ENCODE assay signal across 18 mouse cellular contexts in genomic region chr8:74920691-74921421, GRCm38 (mm10). TPM values are rescaled to one million over a fixed set of nuclear protein-coding genes. Genes with fewer than 3 reads are reported as not detected.
A peak's percentile ranks its signal among the peaks of the same experiment; 100 is the strongest.
DNase-seq lines count a peak whose midpoint lies in the region; ATAC-seq and TF ChIP-seq lines count a peak whose summit lies in the region.
"Had no signal": no experiment of that assay in that cellular context is flagged by ENCODE, and none has a peak within 500 bp of the region (broad histone marks: within the 10 kb centered on the region; RNA-seq: fewer than 3 reads in every experiment).

No protein-coding gene starts in this region.

- peak; percentile 94 for ATAC-seq in intestine, embryonic 14.5 days (replicated peaks; ENCODE audit: low FRiP score, low TSS enrichment, low read depth)
- ATAC-seq: liver, postnatal 0 days; Patski had no signal

- no peak for TF ChIP-seq CTCF in left cerebral cortex, adult 2 months (IDR thresholded peaks at IDR 0.05)

- H3K4me2 ChIP-seq in intestine, embryonic 14.5 days (ENCODE audit: low read length): no peak overlapping the region
- H3K4me2 ChIP-seq: hindbrain, embryonic 15.5 days had no signal

- H3K4me1 ChIP-seq in intestine, embryonic 14.5 days (replicated peaks; ENCODE audit: control insufficient read depth, insufficient read depth, low read length): 0 out of 2 replicates have a peak, but pooled peaks cover 4% of the 10 kb centered on the region
- H3K4me1 ChIP-seq: hindbrain, embryonic 15.5 days; midbrain, embryonic 10.5 days had no signal

- peak; percentile 34 to 66 for DNase-seq in frontal cortex, adult 2 months (ENCODE audit: extremely low spot score in 1 of 2, low spot score in 1 of 2)
- DNase-seq in frontal cortex, postnatal 10 days (ENCODE audit: low spot score in 2 of 2): no peak
- peak in 1 of 2 experiments; percentile 29 for DNase-seq in left cerebral cortex, adult 2 months (ENCODE audit: extremely low spot score in 1 of 2, low spot score in 2 of 2)
- DNase-seq in left cerebral cortex, adult 11 months (ENCODE audit: low spot score): no peak
- peak; percentile 68 for DNase-seq in intestine, embryonic 14.5 days (ENCODE audit: low spot score)
- DNase-seq in left cerebral cortex, postnatal 36 days (ENCODE audit: low spot score in 2 of 2): peak; percentile 35 to 64
- DNase-seq in cerebellum, adult 9-11 months: no peak
- DNase-seq: adrenal gland, postnatal 36 days; cerebellum, postnatal 36 days; kidney, adult 9 months; liver, postnatal 0 days; thymus, postnatal 25 days had no signal

- no peaks in the 10 kb centered on the region for H3K9me3 ChIP-seq in intestine, embryonic 14.5 days (ENCODE audit: control insufficient read depth, low read length)
- H3K9me3 ChIP-seq: hindbrain, embryonic 15.5 days; midbrain, embryonic 10.5 days had no signal

- WGBS in intestine, embryonic 14.5 days: 35% methylated on average over 8 of the region's 8 CpGs

- H3K4me3 ChIP-seq in left cerebral cortex, adult 2 months: no peak overlapping the region
- H3K4me3 ChIP-seq in intestine, embryonic 14.5 days (ENCODE audit: low read depth, low read length): no peak overlapping the region
- H3K4me3 ChIP-seq: hindbrain, embryonic 15.5 days; midbrain, embryonic 10.5 days; myocyte had no signal

- no peaks in the 10 kb centered on the region for H3K36me3 ChIP-seq in intestine, embryonic 14.5 days (ENCODE audit: control insufficient read depth, insufficient read depth, low read length)
- H3K36me3 ChIP-seq: hindbrain, embryonic 15.5 days; midbrain, embryonic 10.5 days had no signal

- intact Hi-C loops in left cerebral cortex, adult 2 months (cut with DNase I): loop anchor here (2.0 to 10.0 kb wide), 7 partner anchors 49 to 1914 kb away; partner anchors contain the start of gene Isx
- intact Hi-C loops in left cerebral cortex, postnatal 36 days (cut with DNase I): loop anchor here (5.0 kb wide), 1 partner anchor 1569 kb away; the partner anchor contains the start of gene Large1

- H3K9ac ChIP-seq in intestine, embryonic 14.5 days (ENCODE audit: low read length): no peak overlapping the region
- H3K9ac ChIP-seq: hindbrain, embryonic 15.5 days; liver, postnatal 0 days had no signal

- H3K27me3 ChIP-seq in intestine, embryonic 14.5 days (replicated peaks; ENCODE audit: control insufficient read depth, insufficient read depth, low read length): no peaks in the 10 kb centered on the region
- H3K27me3 ChIP-seq: hindbrain, embryonic 15.5 days had no signal

- H3K27ac ChIP-seq in left cerebral cortex, adult 2 months: peak overlapping the region; percentile 50
- H3K27ac ChIP-seq in intestine, embryonic 14.5 days (ENCODE audit: low read depth): peak overlapping the region; percentile 57
- H3K27ac ChIP-seq: hindbrain, embryonic 15.5 days; midbrain, embryonic 10.5 days had no signal

RNA-seq across cellular contexts. Expression of gene Isx, which starts 47.9 kb away (rescaled TPM):
- not detected in 2 replicates for polyA plus RNA-seq in frontal cortex, adult 2 months (2012; rRNA removed)
- not detected for total RNA-seq in left cerebral cortex, adult 2 months (2021)
- 86.3 and 90.8 TPM in 2 replicates for polyA plus RNA-seq in intestine, embryonic 14.5 days (2014; fragmentation: Nextera tagmentation; extraction: Ambion mirVana)
- total RNA-seq in left cerebral cortex, postnatal 36 days (2021): under 1 TPM in 1 of 2 experiments, not detected in 1; 0.17 TPM
- total RNA-seq: adrenal gland, postnatal 36 days had no signal
- polyA plus RNA-seq: embryonic facial prominence, embryonic 11.5 days; gonadal fat pad, adult 2 months; hindbrain, embryonic 15.5 days; liver, postnatal 0 days; midbrain, embryonic 10.5 days; Patski had no signal

Comparison
In these comparisons a context has a peak if more than half of its experiments do, and no peak if none do; other contexts are left out.
1. DNase-seq: peak in frontal cortex, adult 2 months (2 of 2), intestine, embryonic 14.5 days (single experiment) and left cerebral cortex, postnatal 36 days (2 of 2); none in frontal cortex, postnatal 10 days (0 of 2), left cerebral cortex, adult 11 months (single experiment) and cerebellum, adult 9-11 months (single experiment).